Comparison of ENCODE assay signal across 9 mouse cellular contexts in genomic region chr3:141464691-141465103, GRCm38 (mm10). TPM values are rescaled to one million over a fixed set of nuclear protein-coding genes. Genes with fewer than 3 reads are reported as not detected.
A peak's percentile ranks its signal among the peaks of the same experiment; 100 is the strongest.
DNase-seq lines count a peak whose midpoint lies in the region; ATAC-seq lines count a peak whose summit lies in the region.
"Had no signal": no experiment of that assay in that cellular context is flagged by ENCODE, and none has a peak within 500 bp of the region (broad histone marks: within the 10 kb centered on the region; RNA-seq: fewer than 3 reads in every experiment).

No protein-coding gene starts in this region.

- H3K4me2 ChIP-seq in neural tube, embryonic 11.5 days (ENCODE audit: low read depth) = peak overlapping the region; percentile 89
- peak overlapping the region; percentile 74 for H3K4me2 ChIP-seq in limb, embryonic 13.5 days (replicated peaks)
- peak overlapping the region; percentile 72 for H3K4me2 ChIP-seq in midbrain, embryonic 15.5 days

- peak overlapping the region; percentile 74 for H3K4me3 ChIP-seq in neural tube, embryonic 11.5 days (ENCODE audit: low read depth, low read length)
- H3K4me3 ChIP-seq in limb, embryonic 13.5 days = peak overlapping the region; percentile 74
- H3K4me3 ChIP-seq in midbrain, embryonic 15.5 days = peak overlapping the region; percentile 84

- peak; percentile 85 for DNase-seq in neural tube, embryonic 11.5 days (ENCODE audit: low spot score)
- no peak for DNase-seq in neural tube, embryonic 10.5 days (ENCODE audit: extremely low spot score, low spot score)
- peak; percentile 85 for DNase-seq in embryo, embryonic 10 days (ENCODE audit: low spot score)
- DNase-seq in heart, adult 18-20 months = peak; percentile 56 to 62
- DNase-seq in kidney, adult 11 months = peak; percentile 52
- peak; percentile 46 to 60 for DNase-seq in urinary bladder, postnatal 4 days (ENCODE audit: low spot score in 2 of 2)

- peaks cover 6% of the 10 kb centered on the region for H3K4me1 ChIP-seq in neural tube, embryonic 11.5 days (ENCODE audit: control insufficient read depth, insufficient read depth, low read length)
- H3K4me1 ChIP-seq in limb, embryonic 13.5 days = peaks cover 37% of the 10 kb centered on the region
- H3K4me1 ChIP-seq in midbrain, embryonic 15.5 days = peaks cover 27% of the 10 kb centered on the region

- peak overlapping the region; percentile 85 for H3K27ac ChIP-seq in neural tube, embryonic 11.5 days (ENCODE audit: low read depth, low read length)
- H3K27ac ChIP-seq in limb, embryonic 13.5 days = peak overlapping the region; percentile 92
- peak overlapping the region; percentile 94 for H3K27ac ChIP-seq in midbrain, embryonic 15.5 days

- H3K27me3 ChIP-seq in neural tube, embryonic 11.5 days (ENCODE audit: control insufficient read depth, insufficient read depth, low read length) = peaks cover 13% of the 10 kb centered on the region
- H3K27me3 ChIP-seq in limb, embryonic 13.5 days = peaks cover 17% of the 10 kb centered on the region
- H3K27me3 ChIP-seq in midbrain, embryonic 15.5 days (replicated peaks) = no peaks in the 10 kb centered on the region
- H3K27me3 ChIP-seq: CH12.LX had no signal

- no peaks in the 10 kb centered on the region for H3K36me3 ChIP-seq in neural tube, embryonic 11.5 days (ENCODE audit: control insufficient read depth, insufficient read depth, low read length)
- no peaks in the 10 kb centered on the region for H3K36me3 ChIP-seq in limb, embryonic 13.5 days
- H3K36me3 ChIP-seq in midbrain, embryonic 15.5 days (replicated peaks) = no peaks in the 10 kb centered on the region

- H3K9me3 ChIP-seq in neural tube, embryonic 11.5 days (ENCODE audit: control insufficient read depth, low read length) = no peaks in the 10 kb centered on the region
- H3K9me3 ChIP-seq in limb, embryonic 13.5 days = no peaks in the 10 kb centered on the region
- no peaks in the 10 kb centered on the region for H3K9me3 ChIP-seq in midbrain, embryonic 15.5 days

- under 1% methylated on average over 25 of the region's 26 CpGs for WGBS in neural tube, embryonic 11.5 days
- WGBS in limb, embryonic 13.5 days = under 1% methylated on average over 26 of the region's 26 CpGs
- WGBS in midbrain, embryonic 15.5 days = 0% methylated on average over 26 of the region's 26 CpGs

- H3K9ac ChIP-seq in neural tube, embryonic 11.5 days (ENCODE audit: low read length) = peak overlapping the region; percentile 69
- H3K9ac ChIP-seq in limb, embryonic 13.5 days = peak overlapping the region; percentile 86
- peak overlapping the region; percentile 71 for H3K9ac ChIP-seq in midbrain, embryonic 15.5 days

- peak; percentile 81 for ATAC-seq in neural tube, embryonic 11.5 days (ENCODE audit: insufficient read depth, low FRiP score, low TSS enrichment)
- ATAC-seq in limb, embryonic 13.5 days (ENCODE audit: low FRiP score, low read depth) = peak; percentile 26
- ATAC-seq in midbrain, embryonic 15.5 days (replicated peaks) = peak; percentile 83

RNA-seq across cellular contexts. Expression of gene Unc5c, which starts 0.3 kb away (rescaled TPM):
- 15.1 and 17.5 TPM in 2 replicates for polyA plus RNA-seq in neural tube, embryonic 11.5 days (2014; fragmentation: Nextera tagmentation; extraction: Ambion mirVana)
- total RNA-seq in heart, adult 18-20 months (2021) = under 1 TPM; 0.27 to 0.49 TPM
- 31.5 and 31.6 TPM in 2 replicates for polyA plus RNA-seq in limb, embryonic 13.5 days (2015; fragmentation: Nextera tagmentation; extraction: Ambion mirVana)
- 11.8 and 14.1 TPM in 2 replicates for polyA plus RNA-seq in midbrain, embryonic 15.5 days (2015; fragmentation: Nextera tagmentation; extraction: Ambion mirVana)
- total RNA-seq: CH12.LX had no signal

Comparison
In these comparisons a context has a peak if more than half of its experiments do, and no peak if none do; other contexts are left out.
1. ATAC-seq: peak in every context shown above with its lines; median percentile 83 in midbrain, embryonic 15.5 days; 81 in neural tube, embryonic 11.5 days; 26 in limb, embryonic 13.5 days.